Mouse (Mus musculus): Measurements from ENCODE around the gene H2al1k. TPM values are rescaled to one million over a fixed set of nuclear protein-coding genes. Genes with fewer than 3 reads are reported as not detected.
A peak's percentile ranks its signal among the peaks of the same experiment; 100 is the strongest.
"Not testable (repeated sequence)": the region's sequence is repeated elsewhere in the genome, so short reads cannot be mapped to it uniquely, and the experiment has no call there.

The H2al1k gene
- polyA plus RNA-seq (2014; fragmentation: Nextera tagmentation; extraction: Ambion mirVana) = not detected in 2 replicates

GRCm38 (mm10) chrX:9350327-9350726, at the start of gene H2al1k:
TSS of gene H2al1k (plus strand) at chrX:9350627.
- not testable (repeated sequence) for H3K27ac ChIP-seq (ENCODE audit: low read depth, low read length); H3K9me3 ChIP-seq (ENCODE audit: control insufficient read depth, low read length); H3K36me3 ChIP-seq (ENCODE audit: control insufficient read depth, insufficient read depth, low read length); H3K9ac ChIP-seq (ENCODE audit: low read length); DNase-seq (ENCODE audit: low spot score); ATAC-seq (replicated peaks; ENCODE audit: low FRiP score); H3K27me3 ChIP-seq (ENCODE audit: control insufficient read depth, insufficient read depth, low read length); H3K4me2 ChIP-seq (ENCODE audit: low read depth, low read length, severe bottlenecking); H3K4me3 ChIP-seq (ENCODE audit: low read depth, low read length); H3K4me1 ChIP-seq (replicated peaks; ENCODE audit: control insufficient read depth, insufficient read depth, low read length)
- WGBS = no CpG with 5 or more reads among the region's 2 CpGs

GRCm38 (mm10) chrX:9302791-9303190, 47.6 kb upstream of the H2al1k start:
- H3K4me2 ChIP-seq (ENCODE audit: low read depth, low read length, severe bottlenecking) = no peak overlapping the region
- no peaks in the 10 kb centered on the region for H3K4me1 ChIP-seq (replicated peaks; ENCODE audit: control insufficient read depth, insufficient read depth, low read length)
- no peak overlapping the region for H3K27ac ChIP-seq (ENCODE audit: low read depth, low read length)
- WGBS = 80% methylated on average over 5 of the region's 5 CpGs
- no peak overlapping the region for H3K4me3 ChIP-seq (ENCODE audit: low read depth, low read length)
- no peak for DNase-seq (ENCODE audit: low spot score)
- H3K27me3 ChIP-seq (ENCODE audit: control insufficient read depth, insufficient read depth, low read length) = no peaks in the 10 kb centered on the region
- no peak overlapping the region for H3K9ac ChIP-seq (ENCODE audit: low read length)
- no peaks in the 10 kb centered on the region for H3K36me3 ChIP-seq (ENCODE audit: control insufficient read depth, insufficient read depth, low read length)
- ATAC-seq (replicated peaks; ENCODE audit: low FRiP score) = no peak
- H3K9me3 ChIP-seq (ENCODE audit: control insufficient read depth, low read length) = no peaks in the 10 kb centered on the region

- Histone ChIP-seq H3K27me3 (ENCODE audit: control insufficient read depth, insufficient read depth, low read length) (no peaks in the 10 kb centered on the region), H3K4me2 (ENCODE audit: low read depth, low read length, severe bottlenecking) (no peak overlapping the region), H3K9me3 (ENCODE audit: control insufficient read depth, low read length) (no peaks in the 10 kb centered on the region), H3K36me3 (ENCODE audit: control insufficient read depth, insufficient read depth, low read length) (no peaks in the 10 kb centered on the region), H3K9ac (ENCODE audit: low read length) (no peak overlapping the region), H3K4me3 (ENCODE audit: low read depth, low read length) (no peak overlapping the region), H3K4me1 (replicated peaks; ENCODE audit: control insufficient read depth, insufficient read depth, low read length) (no peaks in the 10 kb centered on the region), H3K27ac (ENCODE audit: low read depth, low read length) (no peak overlapping the region)
- ATAC-seq (replicated peaks; ENCODE audit: low FRiP score) (no peak), DNase-seq (ENCODE audit: low spot score) (no peak)
- 80% methylated on average over 1 of the region's 1 CpGs for WGBS
Observed at GRCm38 (mm10) chrX:9303455-9303854, 47.0 kb upstream of the H2al1k start.

GRCm38 (mm10) chrX:9316457-9316856, 34.0 kb upstream of the H2al1k start:
- ATAC-seq (replicated peaks; ENCODE audit: low FRiP score); H3K27me3 ChIP-seq (ENCODE audit: control insufficient read depth, insufficient read depth, low read length); H3K9ac ChIP-seq (ENCODE audit: low read length); H3K4me2 ChIP-seq (ENCODE audit: low read depth, low read length, severe bottlenecking); H3K4me1 ChIP-seq (replicated peaks; ENCODE audit: control insufficient read depth, insufficient read depth, low read length); H3K36me3 ChIP-seq (ENCODE audit: control insufficient read depth, insufficient read depth, low read length); DNase-seq (ENCODE audit: low spot score); H3K9me3 ChIP-seq (ENCODE audit: control insufficient read depth, low read length); H3K4me3 ChIP-seq (ENCODE audit: low read depth, low read length); H3K27ac ChIP-seq (ENCODE audit: low read depth, low read length): not testable (repeated sequence)

GRCm38 (mm10) chrX:9327954-9328353, 22.5 kb upstream of the H2al1k start:
- not testable (repeated sequence) for H3K27me3 ChIP-seq (ENCODE audit: control insufficient read depth, insufficient read depth, low read length); H3K4me1 ChIP-seq (replicated peaks; ENCODE audit: control insufficient read depth, insufficient read depth, low read length); DNase-seq (ENCODE audit: low spot score); H3K27ac ChIP-seq (ENCODE audit: low read depth, low read length); ATAC-seq (replicated peaks; ENCODE audit: low FRiP score); H3K9me3 ChIP-seq (ENCODE audit: control insufficient read depth, low read length); H3K36me3 ChIP-seq (ENCODE audit: control insufficient read depth, insufficient read depth, low read length); H3K4me2 ChIP-seq (ENCODE audit: low read depth, low read length, severe bottlenecking); H3K9ac ChIP-seq (ENCODE audit: low read length); H3K4me3 ChIP-seq (ENCODE audit: low read depth, low read length)
- WGBS = 95% methylated on average over 12 of the region's 26 CpGs

GRCm38 (mm10) chrX:9332366-9332962, 18.0 kb upstream of the H2al1k start:
- 89% methylated on average over 12 of the region's 12 CpGs for WGBS
- H3K4me3 ChIP-seq (ENCODE audit: low read depth, low read length); ATAC-seq (replicated peaks; ENCODE audit: low FRiP score); H3K9ac ChIP-seq (ENCODE audit: low read length); H3K36me3 ChIP-seq (ENCODE audit: control insufficient read depth, insufficient read depth, low read length); H3K4me2 ChIP-seq (ENCODE audit: low read depth, low read length, severe bottlenecking); H3K27me3 ChIP-seq (ENCODE audit: control insufficient read depth, insufficient read depth, low read length); DNase-seq (ENCODE audit: low spot score); H3K4me1 ChIP-seq (replicated peaks; ENCODE audit: control insufficient read depth, insufficient read depth, low read length); H3K9me3 ChIP-seq (ENCODE audit: control insufficient read depth, low read length); H3K27ac ChIP-seq (ENCODE audit: low read depth, low read length): not testable (repeated sequence)

GRCm38 (mm10) chrX:9333035-9333434, 17.4 kb upstream of the H2al1k start:
- not testable (repeated sequence) for H3K4me3 ChIP-seq (ENCODE audit: low read depth, low read length); H3K27me3 ChIP-seq (ENCODE audit: control insufficient read depth, insufficient read depth, low read length); H3K36me3 ChIP-seq (ENCODE audit: control insufficient read depth, insufficient read depth, low read length); H3K27ac ChIP-seq (ENCODE audit: low read depth, low read length); H3K9ac ChIP-seq (ENCODE audit: low read length); H3K4me2 ChIP-seq (ENCODE audit: low read depth, low read length, severe bottlenecking); H3K4me1 ChIP-seq (replicated peaks; ENCODE audit: control insufficient read depth, insufficient read depth, low read length); H3K9me3 ChIP-seq (ENCODE audit: control insufficient read depth, low read length); ATAC-seq (replicated peaks; ENCODE audit: low FRiP score); DNase-seq (ENCODE audit: low spot score)
- 69% methylated on average over 1 of the region's 2 CpGs for WGBS

GRCm38 (mm10) chrX:9334996-9335395, 15.4 kb upstream of the H2al1k start:
- H3K4me3 ChIP-seq (ENCODE audit: low read depth, low read length); H3K9ac ChIP-seq (ENCODE audit: low read length); H3K9me3 ChIP-seq (ENCODE audit: control insufficient read depth, low read length); ATAC-seq (replicated peaks; ENCODE audit: low FRiP score); H3K4me2 ChIP-seq (ENCODE audit: low read depth, low read length, severe bottlenecking); H3K4me1 ChIP-seq (replicated peaks; ENCODE audit: control insufficient read depth, insufficient read depth, low read length); H3K27ac ChIP-seq (ENCODE audit: low read depth, low read length); H3K36me3 ChIP-seq (ENCODE audit: control insufficient read depth, insufficient read depth, low read length); DNase-seq (ENCODE audit: low spot score); H3K27me3 ChIP-seq (ENCODE audit: control insufficient read depth, insufficient read depth, low read length): not testable (repeated sequence)
- WGBS = 44% methylated on average over 1 of the region's 1 CpGs

GRCm38 (mm10) chrX:9374012-9374411, 23.6 kb downstream of the H2al1k start:
- not testable (repeated sequence) for H3K9me3 ChIP-seq (ENCODE audit: control insufficient read depth, low read length); H3K27me3 ChIP-seq (ENCODE audit: control insufficient read depth, insufficient read depth, low read length); H3K4me3 ChIP-seq (ENCODE audit: low read depth, low read length); H3K36me3 ChIP-seq (ENCODE audit: control insufficient read depth, insufficient read depth, low read length); H3K4me2 ChIP-seq (ENCODE audit: low read depth, low read length, severe bottlenecking); H3K4me1 ChIP-seq (replicated peaks; ENCODE audit: control insufficient read depth, insufficient read depth, low read length); H3K9ac ChIP-seq (ENCODE audit: low read length); H3K27ac ChIP-seq (ENCODE audit: low read depth, low read length)
- 38% methylated on average over 1 of the region's 2 CpGs for WGBS
- ATAC-seq (replicated peaks; ENCODE audit: low FRiP score) (0 out of 2 replicates have a peak, but pooled peaks have one; percentile 46), DNase-seq (ENCODE audit: low spot score) (peak; percentile 49)
